Mouse (Mus musculus): ENCODE results near the gene Fam161a.

Gene Fam161a

GRCm38 (mm10) chr11:22990393-22991126 is 16.8 kb upstream of the Fam161a start, which contains the start of gene Cct4:
Cct4 (plus strand) TSS chr11:22990519.
- peak; percentile 73 for DNase-seq (ENCODE audit: low read depth, low spot score)

GRCm38 (mm10) chr11:22991218-22991835 is 16.0 kb upstream of the Fam161a start:
- no peak for DNase-seq (ENCODE audit: low read depth, low spot score)

GRCm38 (mm10) chr11:22994271-22994670 is 13.1 kb upstream of the Fam161a start:
- DNase-seq (ENCODE audit: low read depth, low spot score): no peak

- DNase-seq (ENCODE audit: low read depth, low spot score): no peak
Observed at GRCm38 (mm10) chr11:22995461-22995860, 11.9 kb upstream of the Fam161a start.

- DNase-seq (ENCODE audit: low read depth, low spot score): no peak
Observed at GRCm38 (mm10) chr11:22998308-22998707, 9.0 kb upstream of the Fam161a start.

- no peak for DNase-seq (ENCODE audit: low read depth, low spot score)
Observed at GRCm38 (mm10) chr11:23005276-23005675, 2.1 kb upstream of the Fam161a start.

GRCm38 (mm10) chr11:23007166-23007480 is 208 bp upstream of the Fam161a start:
- peak; percentile 38 for DNase-seq (ENCODE audit: low read depth, low spot score)

- DNase-seq (ENCODE audit: low read depth, low spot score): peak; percentile 90
Observed at GRCm38 (mm10) chr11:23008181-23008823, 971 bp downstream of the Fam161a start.

- DNase-seq (ENCODE audit: low read depth, low spot score): no peak
Observed at GRCm38 (mm10) chr11:23008824-23009200, 1.5 kb downstream of the Fam161a start.

GRCm38 (mm10) chr11:23013096-23013495 is 5.8 kb downstream of the Fam161a start:
- DNase-seq (ENCODE audit: low read depth, low spot score): no peak

GRCm38 (mm10) chr11:23013580-23014294 is 6.4 kb downstream of the Fam161a start:
- peak; percentile 34 for DNase-seq (ENCODE audit: low read depth, low spot score)

GRCm38 (mm10) chr11:23014996-23015395 is 7.7 kb downstream of the Fam161a start:
- DNase-seq (ENCODE audit: low read depth, low spot score): no peak

GRCm38 (mm10) chr11:23017943-23018342 is 10.6 kb downstream of the Fam161a start:
- no peak for DNase-seq (ENCODE audit: low read depth, low spot score)

GRCm38 (mm10) chr11:23020116-23020770 is 12.9 kb downstream of the Fam161a start:
- DNase-seq (ENCODE audit: low read depth, low spot score): no peak

GRCm38 (mm10) chr11:23020841-23021240 is 13.5 kb downstream of the Fam161a start:
- no peak for DNase-seq (ENCODE audit: low read depth, low spot score)

- no peak for DNase-seq (ENCODE audit: low read depth, low spot score)
Observed at GRCm38 (mm10) chr11:23023155-23023554, 15.8 kb downstream of the Fam161a start.

GRCm38 (mm10) chr11:23024169-23024568 is 16.8 kb downstream of the Fam161a start:
- no peak for DNase-seq (ENCODE audit: low read depth, low spot score)

GRCm38 (mm10) chr11:23028957-23029356 is 21.6 kb downstream of the Fam161a start:
- no peak for DNase-seq (ENCODE audit: low read depth, low spot score)

GRCm38 (mm10) chr11:23029399-23029798 is 22.1 kb downstream of the Fam161a start:
- DNase-seq (ENCODE audit: low read depth, low spot score): no peak

GRCm38 (mm10) chr11:23047252-23047651 is 39.9 kb downstream of the Fam161a start:
- DNase-seq (ENCODE audit: low read depth, low spot score): no peak

GRCm38 (mm10) chr11:23047663-23048582 is 40.6 kb downstream of the Fam161a start:
- DNase-seq (ENCODE audit: low read depth, low spot score): no peak
